Mouse (Mus musculus): Measurements from ENCODE around the gene Rufy4.

Gene Rufy4

DNA sequence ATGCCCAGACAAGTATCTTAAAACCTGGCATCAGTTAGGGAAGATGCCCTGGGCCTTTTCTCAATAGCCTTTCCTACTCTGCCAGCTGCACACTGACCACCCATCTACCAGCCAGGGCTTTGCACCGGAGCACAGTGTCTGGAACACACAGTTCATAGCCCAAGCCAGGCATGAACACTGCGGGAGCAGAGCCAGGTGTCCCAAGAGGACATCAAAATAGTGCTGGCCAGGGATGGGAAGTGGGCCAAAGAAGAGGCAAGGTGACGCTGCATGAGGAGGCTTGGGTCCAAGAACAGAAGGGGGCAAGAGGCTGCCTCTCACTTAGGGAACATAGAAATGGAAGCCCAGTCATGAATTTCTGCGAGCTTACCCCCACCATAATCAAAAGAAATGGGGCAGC is 19.7 kb upstream of the Rufy4 start:
- no peak for DNase-seq (ENCODE audit: low read depth, low spot score)

DNA sequence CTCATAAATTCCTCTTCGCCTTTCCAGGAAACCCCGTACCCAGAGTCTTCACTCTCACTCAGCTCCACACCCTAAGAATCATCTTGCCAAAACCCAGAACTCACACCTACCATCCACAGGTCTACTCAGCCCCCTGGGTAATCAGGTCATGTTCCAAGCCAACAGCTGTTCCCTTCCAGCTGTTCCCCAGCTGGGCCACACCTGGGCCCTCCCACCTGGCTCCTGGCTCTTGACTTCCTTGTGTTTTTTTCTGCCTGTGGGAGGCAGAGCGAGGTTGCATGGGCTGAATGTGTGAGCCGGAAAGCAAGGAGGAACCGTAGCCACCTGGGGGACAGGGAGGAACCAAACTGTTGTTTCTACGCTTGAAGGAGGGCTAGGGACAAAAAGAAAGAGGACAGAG is 19.1 kb upstream of the Rufy4 start:
- no peak for DNase-seq (ENCODE audit: low read depth, low spot score)

DNA sequence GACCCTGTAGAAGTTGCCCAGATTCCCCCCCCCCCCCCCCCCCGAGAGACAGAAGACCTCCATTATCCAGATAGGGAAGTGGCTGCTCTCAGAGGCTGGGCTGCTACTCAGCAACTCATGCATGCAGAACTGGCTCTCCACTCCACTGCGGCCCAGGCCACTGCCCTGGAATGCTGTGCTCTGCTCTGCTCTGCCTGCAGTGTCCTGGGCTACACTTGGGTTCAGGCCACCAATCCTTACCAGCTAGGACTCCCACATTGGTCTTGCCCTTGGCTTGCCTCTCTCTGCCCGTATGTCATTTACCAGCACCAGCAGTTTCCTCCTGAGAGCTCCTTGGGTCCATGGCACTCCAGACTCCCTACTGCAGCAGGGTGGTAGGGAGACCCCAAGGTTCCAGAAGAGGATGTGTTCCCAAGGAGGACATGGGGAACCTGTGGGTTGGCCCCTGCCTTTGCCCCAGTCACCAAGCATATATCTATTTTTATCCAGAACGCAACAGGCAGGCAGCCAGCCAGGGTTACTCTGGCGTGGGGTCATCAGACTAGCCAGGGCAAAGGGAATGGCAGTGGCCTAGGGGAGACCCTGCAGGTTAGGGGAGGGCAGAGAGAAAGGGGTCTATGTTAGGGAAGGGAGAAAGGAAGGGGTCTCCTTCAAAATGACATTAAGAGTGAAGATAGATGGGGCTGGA is 17.3 kb upstream of the Rufy4 start:
- DNase-seq (ENCODE audit: low read depth, low spot score) = no peak

DNA sequence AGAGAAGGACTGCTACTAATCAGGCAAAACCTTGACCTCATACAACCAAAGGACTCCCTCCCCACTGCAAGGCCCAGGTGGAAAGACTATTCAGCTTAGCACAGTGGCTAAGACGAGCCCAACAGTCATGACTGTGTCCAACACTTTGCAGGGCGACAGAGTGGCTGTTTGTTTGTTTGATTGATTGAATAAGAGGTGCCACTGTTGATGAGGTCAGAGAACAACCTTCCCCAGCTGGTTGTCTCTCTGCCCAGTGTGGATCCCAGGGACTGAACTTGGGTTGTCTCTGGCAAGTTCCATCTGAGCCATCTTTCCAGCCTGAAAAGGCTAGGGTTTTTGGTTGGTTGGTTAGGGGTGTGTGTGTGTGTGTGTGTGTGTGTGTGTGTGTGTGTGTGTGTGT is 15.7 kb upstream of the Rufy4 start:
- no peak for DNase-seq (ENCODE audit: low read depth, low spot score)

DNA sequence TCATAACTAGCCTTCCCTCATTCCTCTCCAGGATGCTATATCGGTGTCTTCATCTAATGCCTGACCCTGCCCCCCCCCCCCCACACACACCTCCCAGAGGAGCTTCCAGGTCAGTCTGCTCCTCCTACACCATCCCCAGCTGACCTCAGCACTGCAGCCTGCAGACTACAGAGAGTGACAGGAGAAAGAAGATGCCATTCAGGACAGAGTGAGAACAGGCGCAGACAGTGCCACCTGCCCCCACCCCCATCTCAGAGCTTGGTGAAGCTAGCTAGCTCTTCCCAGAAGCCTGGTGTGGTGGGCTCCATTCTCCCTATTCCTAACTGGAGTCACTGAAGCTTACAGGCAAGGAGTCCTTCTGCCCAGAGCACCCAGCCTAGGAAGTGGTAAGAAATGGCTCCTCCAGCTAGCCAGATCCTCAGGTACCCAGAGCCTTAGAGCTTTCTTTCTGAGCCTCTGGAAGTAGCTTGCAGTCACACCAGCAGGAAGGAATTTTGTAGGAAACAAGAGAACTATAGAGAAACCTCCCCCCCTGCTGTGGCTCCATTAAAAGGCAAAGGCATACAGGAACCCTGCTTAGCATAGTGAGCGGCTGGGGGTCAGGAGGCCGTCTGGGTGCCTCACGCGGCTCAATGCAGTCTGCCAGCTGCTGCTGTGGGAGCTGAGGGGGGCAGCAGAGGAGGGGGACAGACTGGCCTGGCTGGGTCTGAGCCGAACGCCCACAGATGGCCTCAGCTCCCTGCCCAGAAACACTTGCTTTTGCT is 14.2 kb upstream of the Rufy4 start:
- DNase-seq (ENCODE audit: low read depth, low spot score) = peak; percentile 14

DNA sequence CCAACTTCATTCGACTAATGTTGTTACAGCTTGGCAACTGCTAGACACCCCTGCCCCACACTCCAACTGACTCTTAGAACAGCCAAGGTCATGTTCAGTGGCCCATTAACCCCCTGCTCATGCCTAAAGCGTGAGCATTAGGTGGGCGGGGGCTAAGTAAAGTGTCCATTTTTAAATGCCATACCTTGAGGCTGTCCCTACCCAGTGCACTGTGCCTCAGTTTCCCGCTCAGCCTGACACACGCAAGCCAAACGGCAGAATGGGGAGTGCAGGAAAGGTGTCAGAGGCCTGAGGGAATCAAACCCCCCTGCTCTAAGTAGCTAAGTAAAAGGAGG is 13.7 kb upstream of the Rufy4 start:
- DNase-seq (ENCODE audit: low read depth, low spot score) = no peak

DNA sequence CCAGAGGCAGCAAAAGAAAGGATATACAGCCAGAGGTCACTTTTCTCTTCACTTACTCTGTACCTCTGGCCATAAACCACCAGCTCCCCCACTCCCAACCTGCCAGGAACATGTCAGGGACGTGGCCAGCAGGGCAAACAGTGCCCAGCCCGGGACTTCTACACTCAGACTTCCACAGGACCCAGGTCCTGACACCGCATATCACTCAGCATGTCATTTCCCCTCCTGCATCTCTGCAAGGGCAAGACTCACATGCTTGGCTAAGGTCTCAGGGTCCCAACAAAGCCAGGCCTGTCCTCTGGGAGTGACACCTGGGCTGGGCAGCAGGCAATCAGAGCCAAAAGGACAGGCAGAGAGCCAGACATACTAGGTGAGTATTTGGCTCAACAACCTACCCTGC is 12.3 kb upstream of the Rufy4 start:
- no peak for DNase-seq (ENCODE audit: low read depth, low spot score)

DNA sequence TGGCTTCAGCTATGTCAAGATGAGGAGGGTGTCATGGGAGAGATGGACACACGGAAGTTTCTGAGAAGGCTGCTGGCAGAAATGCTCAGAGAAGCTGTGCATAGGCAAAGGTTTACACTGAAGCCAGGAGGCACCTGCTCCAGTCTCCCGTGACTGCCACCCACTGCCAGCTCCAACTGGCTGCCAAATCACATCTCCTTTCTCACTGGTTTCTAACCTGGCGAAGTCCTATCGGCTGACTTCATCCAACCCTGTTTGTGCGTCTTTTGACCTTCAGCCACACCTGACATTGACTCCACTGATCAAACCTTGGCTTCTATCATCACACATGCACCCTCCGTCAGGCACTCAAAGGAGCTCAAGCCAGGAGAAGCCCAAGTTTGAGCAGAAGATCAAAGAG is 7.5 kb upstream of the Rufy4 start:
- no peak for DNase-seq (ENCODE audit: low read depth, low spot score)

DNA sequence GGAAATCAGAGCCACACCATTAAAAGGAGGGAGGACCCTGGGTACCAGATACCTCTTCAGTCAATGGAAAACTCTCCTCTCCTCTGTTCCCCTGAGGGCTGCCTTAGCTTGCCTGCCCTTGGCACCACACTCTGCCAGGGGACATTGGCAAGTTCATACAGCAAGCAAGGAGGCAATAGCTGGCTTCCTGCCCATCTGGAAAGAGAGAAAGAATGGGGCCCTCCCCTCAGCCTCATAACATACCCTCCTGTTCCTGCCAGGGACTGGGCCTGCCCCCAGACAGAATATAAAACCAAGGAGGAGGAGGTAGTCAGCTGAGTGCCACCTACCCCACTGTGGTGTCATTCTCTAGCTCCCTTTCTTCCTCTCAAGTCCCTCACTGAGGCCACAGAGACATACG is 6.2 kb upstream of the Rufy4 start:
- DNase-seq (ENCODE audit: low read depth, low spot score) = no peak

DNA sequence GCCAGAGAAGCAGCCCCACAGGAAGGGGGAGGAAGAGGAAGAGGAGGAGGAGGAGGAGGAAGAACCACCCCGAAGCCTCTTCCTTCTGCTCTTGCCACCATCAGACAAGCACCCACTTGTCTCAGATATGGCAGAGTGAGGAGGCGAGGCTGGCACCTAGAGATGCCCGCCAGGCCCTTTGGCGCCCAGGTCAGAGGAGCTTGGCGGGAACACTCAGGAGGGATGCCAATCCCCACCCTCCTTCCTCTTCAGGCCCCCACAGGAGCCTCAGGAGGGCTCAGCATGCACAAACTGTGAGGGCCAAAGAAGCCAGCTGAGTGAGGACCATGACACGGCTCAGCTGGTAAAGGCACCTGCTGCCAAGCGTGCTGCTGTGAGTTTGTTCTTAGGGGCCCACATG is 4.2 kb upstream of the Rufy4 start:
- no peak for DNase-seq (ENCODE audit: low read depth, low spot score)

DNA sequence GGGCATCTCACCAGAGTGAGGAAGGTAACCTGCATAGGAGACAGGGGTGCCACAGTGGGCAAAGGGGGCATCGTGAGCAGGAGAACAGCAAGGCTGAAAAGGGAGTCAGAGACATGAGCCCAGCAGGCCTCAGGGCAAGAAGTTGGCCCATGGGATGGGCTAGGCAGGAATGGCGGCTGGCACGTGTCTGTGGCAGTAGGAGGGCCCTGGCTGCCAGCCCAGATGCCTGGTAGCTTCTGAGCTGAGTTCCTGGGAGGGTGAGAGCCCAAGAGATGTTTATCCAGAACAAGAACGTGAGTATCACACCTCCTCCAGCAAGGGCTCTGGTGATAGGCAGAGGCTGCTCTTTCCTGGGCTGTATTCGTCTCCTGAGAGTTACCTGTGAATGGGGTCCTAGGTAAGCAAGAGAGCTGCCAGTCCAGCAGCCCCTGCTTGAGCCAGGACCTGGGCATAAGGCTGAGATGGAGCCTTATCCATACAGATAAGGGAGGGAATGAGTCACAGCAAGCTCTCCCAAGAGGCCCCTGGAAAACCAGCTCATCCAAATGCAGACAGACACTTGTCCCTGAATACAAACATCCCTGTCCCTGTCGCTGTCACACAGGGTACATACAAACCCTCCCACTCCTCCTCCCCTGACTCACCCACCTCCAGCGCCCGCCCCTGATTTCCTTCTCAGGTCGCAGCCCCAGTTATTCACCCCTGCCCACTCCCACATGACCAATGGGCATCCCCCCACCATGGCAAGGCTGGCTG is 3.3 kb upstream of the Rufy4 start:
- DNase-seq (ENCODE audit: low read depth, low spot score) = peak; percentile 63

DNA sequence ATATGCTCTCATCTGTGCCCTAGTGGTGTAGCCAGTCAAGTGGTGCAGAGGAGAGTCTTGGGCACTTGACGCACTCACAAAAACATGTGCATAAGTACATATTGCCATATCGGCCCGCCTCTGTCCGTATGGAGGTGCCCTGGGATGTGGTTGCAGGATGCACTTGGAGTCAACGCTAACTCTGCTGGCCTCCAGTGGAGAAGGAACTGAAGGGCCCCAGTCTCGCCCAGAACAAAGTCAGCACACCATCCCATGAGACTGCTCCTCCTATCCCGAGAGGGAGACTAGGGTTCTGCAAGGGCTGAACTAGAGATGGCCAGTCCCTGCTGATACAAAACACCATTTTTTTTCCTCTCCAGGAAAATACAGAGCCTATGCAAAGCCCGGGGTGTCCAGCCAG is 2.1 kb upstream of the Rufy4 start:
- DNase-seq (ENCODE audit: low read depth, low spot score) = no peak

DNA sequence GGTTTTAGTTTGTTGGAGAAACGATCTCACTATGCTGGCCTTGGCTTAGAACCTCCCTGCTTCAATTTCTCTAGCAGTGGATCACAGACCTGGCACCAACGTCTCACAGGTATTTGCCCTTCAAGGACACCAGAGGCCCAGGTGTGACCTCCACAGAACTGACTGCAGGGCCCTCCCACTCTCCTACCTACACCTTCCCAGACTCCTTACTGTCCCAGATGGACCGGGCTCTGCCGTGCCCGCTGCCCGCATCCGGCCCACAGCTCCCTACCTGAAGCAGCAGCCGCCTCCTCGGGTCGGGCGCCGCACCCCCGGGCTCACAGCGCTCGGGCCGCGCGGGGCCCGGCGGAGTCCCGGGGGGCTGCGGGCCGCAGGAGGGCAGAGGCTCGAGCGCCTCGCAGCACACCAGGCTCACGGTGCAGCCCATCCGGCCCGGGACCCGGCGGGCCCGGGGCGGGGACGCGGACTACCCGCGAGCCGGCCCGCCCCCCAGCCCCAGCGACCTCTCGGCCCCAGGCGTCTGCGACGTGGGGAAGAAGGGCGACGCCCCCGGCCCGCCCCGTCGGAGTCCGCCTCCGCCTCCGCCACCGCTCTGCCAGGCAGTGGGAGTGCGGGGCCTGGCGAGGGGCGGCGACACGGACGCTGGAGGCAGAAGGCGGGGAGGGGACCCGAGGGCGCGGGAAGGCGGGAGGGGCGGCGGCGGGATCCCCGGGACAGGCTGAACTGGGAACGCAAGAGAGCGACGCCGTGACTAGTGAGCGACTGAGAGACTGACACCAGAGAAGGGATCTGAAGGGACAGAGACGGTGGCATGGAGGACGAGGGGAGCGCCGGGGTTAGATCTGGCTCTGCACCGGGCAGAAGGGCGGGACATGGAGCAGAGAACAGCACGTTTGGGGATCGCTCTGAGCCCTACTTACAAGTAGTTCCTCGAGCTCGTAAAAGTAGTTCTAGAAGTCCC is 1.0 kb upstream of the Rufy4 start, which contains the start of gene Tns1:
TSS of gene Tns1 (minus strand) at position 429 of the 961 bp plus-strand sequence.
- DNase-seq (ENCODE audit: low read depth, low spot score) = no peak

DNA sequence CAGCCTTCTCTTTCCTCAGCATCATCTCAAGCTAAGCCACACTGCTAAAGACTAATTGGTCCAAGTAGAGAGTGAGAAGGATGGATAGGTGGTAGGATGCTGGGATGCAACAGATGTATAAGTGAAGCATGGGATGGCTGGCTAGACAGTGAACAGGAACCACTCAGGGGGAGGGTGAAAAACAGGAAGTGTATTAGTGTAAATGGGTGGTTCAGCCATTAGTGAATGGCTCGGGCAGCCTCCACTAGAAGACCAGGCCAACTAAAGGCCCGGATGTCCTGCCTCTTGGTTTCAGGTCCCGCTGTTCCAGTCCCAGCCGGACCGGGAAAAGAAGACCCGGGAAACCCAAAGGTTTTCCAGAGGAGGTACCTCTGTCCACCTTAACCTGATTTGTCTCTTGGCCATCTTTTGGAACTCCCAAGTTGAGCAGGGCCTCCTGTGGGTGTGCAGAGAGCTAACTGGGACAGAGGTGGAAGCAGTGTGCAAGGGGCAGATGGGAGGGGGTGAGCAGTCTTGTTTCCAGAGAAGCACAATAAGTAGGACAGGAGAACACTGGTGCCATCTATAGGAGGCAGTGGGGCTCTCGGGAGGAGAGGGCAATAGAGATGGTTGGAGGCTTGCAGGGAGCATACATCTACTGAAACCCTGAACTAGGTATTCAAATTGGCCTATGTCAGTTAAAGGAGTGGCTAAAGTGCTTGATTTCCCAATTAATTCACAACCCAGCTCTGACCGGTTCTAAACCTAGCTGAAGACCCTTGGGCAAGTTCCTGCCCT is 5.7 kb downstream of the Rufy4 start:
- no peak for DNase-seq (ENCODE audit: low read depth, low spot score)

DNA sequence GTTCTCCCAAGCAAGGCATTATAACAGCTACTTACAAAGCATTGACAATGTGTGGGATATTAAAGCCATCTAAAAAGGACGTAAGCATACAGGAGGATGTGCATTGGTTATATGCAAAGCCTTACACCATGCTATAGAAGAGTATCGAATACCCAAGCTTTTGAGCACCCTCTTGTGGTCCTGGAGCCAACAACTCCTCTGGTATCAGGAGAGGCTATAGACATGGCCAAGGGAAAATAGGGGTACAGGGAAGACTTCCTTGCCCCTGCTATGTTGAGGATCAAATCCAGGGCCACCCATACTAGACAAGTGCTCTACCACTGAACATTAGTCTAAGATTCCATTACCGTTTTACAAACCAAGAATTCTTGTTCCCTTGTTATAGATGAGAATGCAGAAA is 6.7 kb downstream of the Rufy4 start:
- DNase-seq (ENCODE audit: low read depth, low spot score) = peak; percentile 45

DNA sequence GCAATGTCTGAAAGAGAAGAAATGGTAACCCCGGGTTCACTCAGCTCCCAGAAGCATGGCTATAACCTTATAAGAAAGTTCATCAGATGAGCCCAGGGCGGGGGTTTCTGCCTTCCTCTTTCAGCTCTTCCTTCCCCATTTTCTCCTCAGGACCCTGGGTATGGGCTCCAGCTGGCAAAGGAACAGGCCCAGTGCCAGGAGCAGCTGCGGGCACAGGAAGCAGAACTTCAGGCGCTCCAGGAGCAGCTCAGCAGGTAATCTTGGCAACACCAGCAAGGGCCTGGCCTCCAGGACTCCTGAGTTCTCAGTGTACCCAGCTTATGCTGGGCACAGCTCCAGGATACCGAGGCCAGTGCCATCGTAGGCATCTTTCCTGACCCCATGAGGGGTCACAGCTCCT is 8.6 kb downstream of the Rufy4 start:
- peak; percentile 13 for DNase-seq (ENCODE audit: low read depth, low spot score)

DNA sequence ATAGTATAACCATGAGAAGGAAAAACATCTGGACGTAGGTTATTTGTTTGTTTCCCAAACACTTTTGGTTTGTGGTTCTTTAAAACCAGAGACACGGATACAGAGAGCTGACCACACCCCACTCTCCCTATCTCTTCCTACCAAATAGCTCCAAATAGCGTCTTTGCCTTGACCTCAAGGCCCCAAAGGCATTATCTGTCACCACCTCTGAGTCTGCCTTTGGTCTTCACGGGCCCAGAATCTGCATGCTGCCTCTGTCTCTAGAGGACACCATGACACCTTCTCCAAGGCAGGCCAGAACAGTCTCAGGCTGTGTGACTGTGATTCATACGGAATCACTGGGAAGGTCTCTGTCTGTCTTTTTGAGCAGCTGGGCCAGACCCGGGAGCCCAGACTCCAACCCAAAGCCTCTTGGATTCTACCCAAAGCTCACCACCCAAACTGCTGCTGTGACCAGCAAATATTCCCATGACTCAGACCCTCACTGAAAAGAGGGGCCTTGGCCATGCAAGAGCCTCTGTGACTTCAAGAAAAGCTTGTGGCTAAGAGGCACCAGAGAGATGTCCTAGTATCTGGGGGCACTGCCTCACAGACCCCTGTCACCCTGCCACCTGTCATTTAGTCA is 10.1 kb downstream of the Rufy4 start:
- no peak for DNase-seq (ENCODE audit: low read depth, low spot score)

DNA sequence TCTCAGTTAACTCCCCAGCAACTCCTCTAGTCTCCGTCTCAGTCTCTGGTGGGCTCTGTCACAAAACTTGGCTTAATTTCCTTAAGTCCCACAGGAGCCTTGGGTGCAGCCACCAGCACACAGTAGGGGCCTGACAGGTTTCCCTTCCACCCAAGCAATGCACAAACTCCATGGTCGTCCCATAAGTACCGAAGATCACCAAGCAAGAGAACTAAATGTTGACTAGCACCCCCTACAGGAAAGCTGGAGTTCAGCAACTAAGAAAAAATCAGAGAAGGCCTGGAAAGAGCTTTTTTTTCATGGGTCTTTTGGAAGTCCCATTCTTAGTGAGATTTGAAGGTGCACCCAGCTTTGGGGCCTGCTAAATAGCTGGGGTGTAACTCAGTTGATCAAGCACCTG is 14.1 kb downstream of the Rufy4 start:
- no peak for DNase-seq (ENCODE audit: low read depth, low spot score)

DNA sequence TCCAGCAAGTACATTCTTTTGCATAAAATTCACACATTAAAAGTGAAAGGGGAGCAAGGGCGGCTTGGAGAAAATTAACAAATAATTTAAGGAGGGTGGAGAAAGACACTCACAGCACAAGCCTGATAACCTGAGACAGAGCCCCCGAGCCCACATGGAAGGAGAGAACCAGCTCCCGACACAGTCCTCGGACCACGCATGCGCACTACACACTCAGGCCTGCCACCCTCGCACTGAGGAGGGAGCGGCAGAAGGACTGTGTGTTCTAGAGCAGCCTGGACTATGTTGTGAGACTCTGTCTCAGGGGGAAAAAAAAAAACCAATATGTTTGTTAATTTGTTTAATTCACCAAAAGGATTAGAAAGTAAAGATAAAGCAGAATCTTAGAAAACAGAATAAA is 16.4 kb downstream of the Rufy4 start:
- no peak for DNase-seq (ENCODE audit: low read depth, low spot score)

DNA sequence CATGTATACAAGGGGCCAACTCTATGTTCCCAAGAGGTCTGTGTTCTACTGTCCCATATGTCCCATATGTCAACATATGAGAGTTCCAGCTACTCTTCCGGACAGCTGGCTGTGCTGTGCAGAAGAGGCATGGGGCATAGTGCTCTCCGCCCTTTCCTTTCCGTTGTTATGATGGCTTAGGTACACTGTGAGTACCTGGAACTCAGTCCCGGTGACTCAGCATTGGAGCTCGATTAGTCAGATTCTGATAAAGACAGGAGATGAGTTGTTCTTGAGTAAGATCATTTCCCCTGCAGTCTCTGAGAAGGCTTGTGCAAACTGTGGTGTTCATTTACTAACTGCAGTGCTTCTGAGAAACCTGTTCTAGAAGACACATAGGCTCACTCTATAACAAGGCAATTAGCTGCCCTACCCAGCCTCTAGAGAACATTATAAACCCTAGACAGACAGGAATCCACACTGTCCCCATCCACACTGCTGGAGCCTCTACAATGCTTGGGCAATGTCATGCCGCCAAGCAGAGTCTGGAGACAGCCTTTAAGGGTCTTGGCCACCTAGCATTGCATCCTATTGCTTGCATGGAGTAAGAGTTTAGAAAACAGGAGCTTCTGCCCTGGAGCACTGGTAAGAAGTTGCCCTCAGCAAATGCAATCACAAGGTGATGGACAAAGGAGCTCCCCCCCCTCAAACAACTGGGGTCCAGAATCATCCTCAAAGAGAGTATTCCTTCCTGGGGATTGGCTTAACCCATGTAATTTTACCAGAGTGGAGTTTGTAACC is 24.0 kb downstream of the Rufy4 start:
- DNase-seq (ENCODE audit: low read depth, low spot score) = peak; percentile 51
